Mouse (Mus musculus): ENCODE measurements around the gene 4931406C07Rik.

Gene 4931406C07Rik

GRCm38 (mm10) chr9:15239042-15239925 is 67.0 kb downstream of the 4931406C07Rik start, which contains the start of gene Vstm5:
TSS of gene Vstm5 (plus strand) at chr9:15239045.
- DNase-seq (ENCODE audit: extremely low spot score, low read depth, low spot score): no peak

GRCm38 (mm10) chr9:15238297-15238990 is 67.8 kb downstream of the 4931406C07Rik start:
- DNase-seq (ENCODE audit: extremely low spot score, low read depth, low spot score): no peak

GRCm38 (mm10) chr9:15237516-15238296 is 68.5 kb downstream of the 4931406C07Rik start:
- no peak for DNase-seq (ENCODE audit: extremely low spot score, low read depth, low spot score)

- no peak for DNase-seq (ENCODE audit: extremely low spot score, low read depth, low spot score)
Measured at GRCm38 (mm10) chr9:15235986-15236385, 70.3 kb downstream of the 4931406C07Rik start.

GRCm38 (mm10) chr9:15233604-15234003 is 72.6 kb downstream of the 4931406C07Rik start:
- no peak for DNase-seq (ENCODE audit: extremely low spot score, low read depth, low spot score)
